Mouse (Mus musculus): ENCODE measurements around the gene Gja8.

The Gja8 gene

GRCm38 (mm10) chr3:96874808-96875571 lies 50.8 kb downstream of the Gja8 start:
- no peak for DNase-seq

- DNase-seq: no peak
Observed at GRCm38 (mm10) chr3:96872501-96872900, 53.3 kb downstream of the Gja8 start.

GRCm38 (mm10) chr3:96871070-96871469 lies 54.8 kb downstream of the Gja8 start:
- DNase-seq: no peak

- no peak for DNase-seq
Observed at GRCm38 (mm10) chr3:96870270-96870669, 55.5 kb downstream of the Gja8 start.

- no peak for DNase-seq
Observed at GRCm38 (mm10) chr3:96869091-96869490, 56.7 kb downstream of the Gja8 start.

- DNase-seq: no peak
Observed at GRCm38 (mm10) chr3:96868566-96868965, 57.3 kb downstream of the Gja8 start.

GRCm38 (mm10) chr3:96867863-96868262 lies 58.0 kb downstream of the Gja8 start:
- DNase-seq: peak; percentile 5
